Mouse (Mus musculus): ENCODE measurements at regions not wholly inside any gene's neighbourhood (a gene's known extent, or its start where the extent isn't known, plus 50 kb on each side); places are given as distances from the start of the nearest gene placed in this dataset.

GRCm38 (mm10) chr4:95185113-95185915, 133.3 kb upstream of the Jun start:
- Histone ChIP-seq H3K27me3 (ENCODE audit: control insufficient read depth, insufficient read depth, low read length) (no peaks in the 10 kb centered on the region), H3K4me3 (ENCODE audit: control insufficient read depth, low read depth, low read length) (no peak overlapping the region), H3K36me3 (ENCODE audit: control insufficient read depth, insufficient read depth, low read length) (no peaks in the 10 kb centered on the region), H3K4me1 (ENCODE audit: control insufficient read depth, insufficient read depth, low read length) (no peaks in the 10 kb centered on the region), H3K27ac (ENCODE audit: control insufficient read depth, insufficient read depth, low read depth, low read length) (no peak overlapping the region)
- TF ChIP-seq POLR2A (IDR thresholded peaks at IDR 0.05; ENCODE audit: control insufficient read depth, low read depth, low read length) = no peak
- TF ChIP-seq CTCF (IDR thresholded peaks at IDR 0.05; ENCODE audit: control insufficient read depth, insufficient read depth, insufficient replicate concordance, low read depth, low read length) = no peak

- TF ChIP-seq POLR2A (IDR thresholded peaks at IDR 0.05; ENCODE audit: control insufficient read depth, low read depth, low read length) = no peak
- no peak overlapping the region for H3K27ac ChIP-seq (ENCODE audit: control insufficient read depth, insufficient read depth, low read depth, low read length)
- no peaks in the 10 kb centered on the region for H3K27me3 ChIP-seq (ENCODE audit: control insufficient read depth, insufficient read depth, low read length)
- no peaks in the 10 kb centered on the region for H3K36me3 ChIP-seq (ENCODE audit: control insufficient read depth, insufficient read depth, low read length)
- H3K4me3 ChIP-seq (ENCODE audit: control insufficient read depth, low read depth, low read length) = no peak overlapping the region
- H3K4me1 ChIP-seq (ENCODE audit: control insufficient read depth, insufficient read depth, low read length) = no peaks in the 10 kb centered on the region
Measured at GRCm38 (mm10) chr4:95185916-95186200, 133.8 kb upstream of the Jun start.

- H3K27ac ChIP-seq (ENCODE audit: control insufficient read depth, insufficient read depth, low read depth, low read length) = no peak overlapping the region
- H3K36me3 ChIP-seq (ENCODE audit: control insufficient read depth, insufficient read depth, low read length) = no peaks in the 10 kb centered on the region
- TF ChIP-seq CTCF (IDR thresholded peaks at IDR 0.05; ENCODE audit: control insufficient read depth, insufficient read depth, insufficient replicate concordance, low read depth, low read length) = no peak
- TF ChIP-seq POLR2A (IDR thresholded peaks at IDR 0.05; ENCODE audit: control insufficient read depth, low read depth, low read length) = no peak
- H3K4me3 ChIP-seq (ENCODE audit: control insufficient read depth, low read depth, low read length) = no peak overlapping the region
- H3K27me3 ChIP-seq (ENCODE audit: control insufficient read depth, insufficient read depth, low read length) = no peaks in the 10 kb centered on the region
- H3K4me1 ChIP-seq (ENCODE audit: control insufficient read depth, insufficient read depth, low read length) = no peaks in the 10 kb centered on the region
Measured at GRCm38 (mm10) chr4:95188107-95188506, 136.1 kb upstream of the Jun start.

- H3K4me1 ChIP-seq (ENCODE audit: control insufficient read depth, insufficient read depth, low read length) = no peaks in the 10 kb centered on the region
- no peak overlapping the region for H3K27ac ChIP-seq (ENCODE audit: control insufficient read depth, insufficient read depth, low read depth, low read length)
- no peaks in the 10 kb centered on the region for H3K27me3 ChIP-seq (ENCODE audit: control insufficient read depth, insufficient read depth, low read length)
- TF ChIP-seq CTCF (IDR thresholded peaks at IDR 0.05; ENCODE audit: control insufficient read depth, insufficient read depth, insufficient replicate concordance, low read depth, low read length) = no peak
- no peak overlapping the region for H3K4me3 ChIP-seq (ENCODE audit: control insufficient read depth, low read depth, low read length)
- H3K36me3 ChIP-seq (ENCODE audit: control insufficient read depth, insufficient read depth, low read length) = no peaks in the 10 kb centered on the region
Measured at GRCm38 (mm10) chr4:95191654-95192406, 139.8 kb upstream of the Jun start.

GRCm38 (mm10) chr4:95192562-95192961, 140.5 kb upstream of the Jun start:
- Histone ChIP-seq H3K4me1 (ENCODE audit: control insufficient read depth, insufficient read depth, low read length) (no peaks in the 10 kb centered on the region), H3K36me3 (ENCODE audit: control insufficient read depth, insufficient read depth, low read length) (no peaks in the 10 kb centered on the region), H3K27me3 (ENCODE audit: control insufficient read depth, insufficient read depth, low read length) (no peaks in the 10 kb centered on the region), H3K27ac (ENCODE audit: control insufficient read depth, insufficient read depth, low read depth, low read length) (no peak overlapping the region), H3K4me3 (ENCODE audit: control insufficient read depth, low read depth, low read length) (no peak overlapping the region)
- no peak for TF ChIP-seq CTCF (IDR thresholded peaks at IDR 0.05; ENCODE audit: control insufficient read depth, insufficient read depth, insufficient replicate concordance, low read depth, low read length)
- TF ChIP-seq POLR2A (IDR thresholded peaks at IDR 0.05; ENCODE audit: control insufficient read depth, low read depth, low read length) = no peak

- no peaks in the 10 kb centered on the region for H3K4me1 ChIP-seq (ENCODE audit: control insufficient read depth, insufficient read depth, low read length)
- TF ChIP-seq CTCF (IDR thresholded peaks at IDR 0.05; ENCODE audit: control insufficient read depth, insufficient read depth, insufficient replicate concordance, low read depth, low read length) = no peak
- TF ChIP-seq POLR2A (IDR thresholded peaks at IDR 0.05; ENCODE audit: control insufficient read depth, low read depth, low read length) = no peak
- no peaks in the 10 kb centered on the region for H3K36me3 ChIP-seq (ENCODE audit: control insufficient read depth, insufficient read depth, low read length)
- H3K27ac ChIP-seq (ENCODE audit: control insufficient read depth, insufficient read depth, low read depth, low read length) = no peak overlapping the region
- no peaks in the 10 kb centered on the region for H3K27me3 ChIP-seq (ENCODE audit: control insufficient read depth, insufficient read depth, low read length)
- H3K4me3 ChIP-seq (ENCODE audit: control insufficient read depth, low read depth, low read length) = no peak overlapping the region
Measured at GRCm38 (mm10) chr4:95193028-95193427, 141.0 kb upstream of the Jun start.

GRCm38 (mm10) chr4:95193473-95193872, 141.5 kb upstream of the Jun start:
- H3K27me3 ChIP-seq (ENCODE audit: control insufficient read depth, insufficient read depth, low read length) = no peaks in the 10 kb centered on the region
- no peak for TF ChIP-seq CTCF (IDR thresholded peaks at IDR 0.05; ENCODE audit: control insufficient read depth, insufficient read depth, insufficient replicate concordance, low read depth, low read length)
- no peak for TF ChIP-seq POLR2A (IDR thresholded peaks at IDR 0.05; ENCODE audit: control insufficient read depth, low read depth, low read length)
- no peak overlapping the region for H3K4me3 ChIP-seq (ENCODE audit: control insufficient read depth, low read depth, low read length)
- H3K4me1 ChIP-seq (ENCODE audit: control insufficient read depth, insufficient read depth, low read length) = no peaks in the 10 kb centered on the region
- no peaks in the 10 kb centered on the region for H3K36me3 ChIP-seq (ENCODE audit: control insufficient read depth, insufficient read depth, low read length)
- H3K27ac ChIP-seq (ENCODE audit: control insufficient read depth, insufficient read depth, low read depth, low read length) = no peak overlapping the region

Measured in testis, adult 2 months (tissue).